In the genomic region with DNA sequence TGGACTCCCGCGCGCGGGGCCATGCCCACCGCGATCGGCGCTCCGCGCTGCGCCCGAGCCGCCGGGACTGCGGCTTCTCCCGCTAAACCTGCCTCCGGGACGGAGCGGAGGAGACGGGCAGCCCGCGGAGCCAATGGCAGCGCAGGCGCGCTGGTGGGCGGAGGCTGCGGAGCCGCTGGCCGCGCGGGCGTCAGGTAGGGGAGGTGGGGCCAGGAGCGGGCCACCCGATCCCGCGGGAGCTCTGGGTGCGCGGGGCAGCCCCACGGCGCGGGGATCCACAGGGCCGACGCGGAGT, we compare ENCODE assay signal across 9 mouse cellular contexts. TPM values are rescaled to one million over a fixed set of nuclear protein-coding genes. Genes with fewer than 3 reads are reported as not detected.
DNase-seq lines count a peak whose midpoint lies in the region; ATAC-seq and TF ChIP-seq lines count a peak whose summit lies in the region.
"Had no signal": no experiment of that assay in that cellular context is flagged by ENCODE, and none has a peak within 500 bp of the region (broad histone marks: within the 10 kb centered on the region; RNA-seq: fewer than 3 reads in every experiment).

Gene Mast4, minus strand, starts transcription at position 106 of the 295 bp plus-strand sequence.

- under 1% methylated on average over 44 of the region's 44 CpGs for WGBS in spleen, adult 2 months
- under 1% methylated on average over 44 of the region's 44 CpGs for WGBS in embryonic facial prominence, embryonic 15.5 days
- WGBS in heart, embryonic 10.5 days, result under 1% methylated on average over 44 of the region's 44 CpGs
- WGBS in limb, embryonic 14.5 days, result under 1% methylated on average over 39 of the region's 44 CpGs
- under 1% methylated on average over 44 of the region's 44 CpGs for WGBS in midbrain, postnatal 0 days
- under 1% methylated on average over 39 of the region's 44 CpGs for WGBS in stomach, postnatal 0 days

- ATAC-seq in embryonic facial prominence, embryonic 15.5 days (ENCODE audit: insufficient number of reproducible peaks, low FRiP score, low TSS enrichment, low read depth), result peak; percentile 93
- peak; percentile 93 for ATAC-seq in limb, embryonic 14.5 days (ENCODE audit: low FRiP score, low read depth)
- ATAC-seq in midbrain, postnatal 0 days (ENCODE audit: low FRiP score), result peak; percentile 91
- ATAC-seq in stomach, postnatal 0 days (ENCODE audit: low FRiP score, low TSS enrichment), result peak; percentile 95

- no peaks in the 10 kb centered on the region for H3K36me3 ChIP-seq in spleen, adult 2 months (ENCODE audit: control insufficient read depth, insufficient read depth, low read length)
- no peaks in the 10 kb centered on the region for H3K36me3 ChIP-seq in embryonic facial prominence, embryonic 15.5 days
- no peaks in the 10 kb centered on the region for H3K36me3 ChIP-seq in heart, embryonic 10.5 days
- no peaks in the 10 kb centered on the region for H3K36me3 ChIP-seq in limb, embryonic 14.5 days (ENCODE audit: control insufficient read depth, insufficient read depth, low read length)
- H3K36me3 ChIP-seq in midbrain, postnatal 0 days (ENCODE audit: insufficient read depth, low read length), result no peaks in the 10 kb centered on the region
- H3K36me3 ChIP-seq in stomach, postnatal 0 days (ENCODE audit: control insufficient read depth, insufficient read depth, low read length), result no peaks in the 10 kb centered on the region

- TF ChIP-seq EP300 in stomach, postnatal 0 days (optimal IDR thresholded peaks at IDR 0.05), result no peak

- H3K4me3 ChIP-seq in spleen, adult 2 months (ENCODE audit: extremely low read depth, insufficient read depth, insufficient read length), result peak within 1 kb of the TSS; percentile 26
- H3K4me3 ChIP-seq in embryonic facial prominence, embryonic 15.5 days (replicated peaks), result peak within 1 kb of the TSS; percentile 68
- peak within 1 kb of the TSS; percentile 88 for H3K4me3 ChIP-seq in heart, embryonic 10.5 days
- peak within 1 kb of the TSS; percentile 72 for H3K4me3 ChIP-seq in limb, embryonic 14.5 days (replicated peaks; ENCODE audit: low read length)
- H3K4me3 ChIP-seq in midbrain, postnatal 0 days (ENCODE audit: low read depth, low read length), result peak within 1 kb of the TSS; percentile 76
- H3K4me3 ChIP-seq in stomach, postnatal 0 days (ENCODE audit: low read depth, low read length), result peak within 1 kb of the TSS; percentile 77

- no peaks in the 10 kb centered on the region for H3K9me3 ChIP-seq in embryonic facial prominence, embryonic 15.5 days (replicated peaks)
- no peaks in the 10 kb centered on the region for H3K9me3 ChIP-seq in heart, embryonic 10.5 days
- H3K9me3 ChIP-seq in limb, embryonic 14.5 days (ENCODE audit: control insufficient read depth, low read length), result no peaks in the 10 kb centered on the region
- H3K9me3 ChIP-seq in midbrain, postnatal 0 days (ENCODE audit: low read length), result no peaks in the 10 kb centered on the region
- H3K9me3 ChIP-seq in stomach, postnatal 0 days (ENCODE audit: control insufficient read depth, low read length), result no peaks in the 10 kb centered on the region

- no peak within 1 kb of the TSS for H3K27ac ChIP-seq in spleen, adult 2 months (ENCODE audit: insufficient read depth, low read length)
- H3K27ac ChIP-seq in embryonic facial prominence, embryonic 15.5 days (replicated peaks), result no peak within 1 kb of the TSS
- H3K27ac ChIP-seq in heart, embryonic 10.5 days, result peak within 1 kb of the TSS; percentile 83
- no peak within 1 kb of the TSS; the same call in 1 of the 2 replicates for H3K27ac ChIP-seq in limb, embryonic 14.5 days (replicated peaks; ENCODE audit: low read depth, low read length)
- H3K27ac ChIP-seq in midbrain, postnatal 0 days (ENCODE audit: low read depth, low read length), result no peak within 1 kb of the TSS
- H3K27ac ChIP-seq in stomach, postnatal 0 days (replicated peaks), result peak within 1 kb of the TSS; percentile 56; the same call in 1 of the 2 replicates

- H3K4me2 ChIP-seq in embryonic facial prominence, embryonic 15.5 days (replicated peaks), result peak within 1 kb of the TSS; percentile 97
- peak within 1 kb of the TSS; percentile 94 for H3K4me2 ChIP-seq in limb, embryonic 14.5 days (replicated peaks; ENCODE audit: low read depth, low read length, severe bottlenecking)
- peak within 1 kb of the TSS; percentile 97 for H3K4me2 ChIP-seq in midbrain, postnatal 0 days (ENCODE audit: low read depth, low read length, poor library complexity, severe bottlenecking)
- peak within 1 kb of the TSS; percentile 96 for H3K4me2 ChIP-seq in stomach, postnatal 0 days (replicated peaks; ENCODE audit: low read depth)

- no peak for TF ChIP-seq POLR2A in spleen, adult 2 months (IDR thresholded peaks at IDR 0.05; ENCODE audit: low read depth, low read length)
- TF ChIP-seq POLR2A in limb, embryonic 14.5 days (IDR thresholded peaks at IDR 0.05; ENCODE audit: borderline replicate concordance, extremely low read depth, insufficient read depth, insufficient read length), result peak; percentile 70; the same call in 1 of the 2 replicates

- no peak for TF ChIP-seq CTCF in spleen, adult 2 months (IDR thresholded peaks at IDR 0.05; ENCODE audit: extremely low read depth, insufficient read depth, insufficient read length, insufficient replicate concordance)
- no peak for TF ChIP-seq CTCF in midbrain, postnatal 0 days (IDR thresholded peaks at IDR 0.05)
- TF ChIP-seq CTCF in stomach, postnatal 0 days (IDR thresholded peaks at IDR 0.05; ENCODE audit: low read depth), result no peak

- H3K27me3 ChIP-seq in spleen, adult 2 months (ENCODE audit: control insufficient read depth, insufficient read depth, low read length), result peaks cover 16% of the 10 kb centered on the region
- peaks cover 43% of the 10 kb centered on the region for H3K27me3 ChIP-seq in embryonic facial prominence, embryonic 15.5 days
- peaks cover 31% of the 10 kb centered on the region for H3K27me3 ChIP-seq in heart, embryonic 10.5 days (ENCODE audit: insufficient read depth, poor library complexity, severe bottlenecking)
- H3K27me3 ChIP-seq in limb, embryonic 14.5 days (ENCODE audit: control insufficient read depth, insufficient read depth, low read length), result peaks cover 25% of the 10 kb centered on the region
- peaks cover 28% of the 10 kb centered on the region for H3K27me3 ChIP-seq in midbrain, postnatal 0 days (ENCODE audit: insufficient read depth, low read length)
- H3K27me3 ChIP-seq in stomach, postnatal 0 days (ENCODE audit: control insufficient read depth, insufficient read depth, low read length), result no peaks in the 10 kb centered on the region
- H3K27me3 ChIP-seq: CH12.LX had no signal

- peaks cover 2% of the 10 kb centered on the region; the same call in 1 of the 2 replicates for H3K4me1 ChIP-seq in spleen, adult 2 months (ENCODE audit: control insufficient read depth, insufficient read depth, insufficient read length)
- H3K4me1 ChIP-seq in embryonic facial prominence, embryonic 15.5 days, result peaks cover 12% of the 10 kb centered on the region
- peaks cover 24% of the 10 kb centered on the region for H3K4me1 ChIP-seq in heart, embryonic 10.5 days
- H3K4me1 ChIP-seq in limb, embryonic 14.5 days (ENCODE audit: control insufficient read depth, insufficient read depth, low read length), result peaks cover 6% of the 10 kb centered on the region
- H3K4me1 ChIP-seq in midbrain, postnatal 0 days (ENCODE audit: insufficient read depth, low read length), result 0 out of 2 replicates have a peak, but pooled peaks cover 5% of the 10 kb centered on the region
- H3K4me1 ChIP-seq in stomach, postnatal 0 days (replicated peaks; ENCODE audit: control insufficient read depth, insufficient read depth), result no peaks in the 10 kb centered on the region

- H3K9ac ChIP-seq in embryonic facial prominence, embryonic 15.5 days, result peak within 1 kb of the TSS; percentile 54
- H3K9ac ChIP-seq in limb, embryonic 14.5 days (ENCODE audit: low read depth, low read length, severe bottlenecking), result peak within 1 kb of the TSS; percentile 66
- peak within 1 kb of the TSS; percentile 59 for H3K9ac ChIP-seq in midbrain, postnatal 0 days (replicated peaks; ENCODE audit: low read length, poor library complexity, severe bottlenecking)
- H3K9ac ChIP-seq in stomach, postnatal 0 days (ENCODE audit: low read length), result peak within 1 kb of the TSS; percentile 68

- no peak for DNase-seq in spleen, adult 2 months (ENCODE audit: low read depth in 1 of 2, low spot score in 2 of 2)
- no peak for DNase-seq in spleen, adult 12 weeks (ENCODE audit: low spot score)
- DNase-seq in heart, embryonic 10.5 days (ENCODE audit: low spot score), result peak; percentile 86
- peak; percentile 92 for DNase-seq in kidney, adult 9 months
- peak; percentile 82 for DNase-seq in limb, embryonic 14.5 days (ENCODE audit: low spot score)
- DNase-seq in midbrain, postnatal 0 days (ENCODE audit: low spot score), result peak; percentile 71
- peak; percentile 90 for DNase-seq in stomach, postnatal 0 days (ENCODE audit: low spot score)

RNA-seq across cellular contexts. Expression of gene Mast4, which starts in this region (rescaled TPM):
- 6.4 and 7.1 TPM in 2 replicates for polyA plus RNA-seq in spleen, adult 2 months (2012; rRNA removed)
- 28.2 and 30.2 TPM in 2 replicates for polyA plus RNA-seq in embryonic facial prominence, embryonic 15.5 days (2015; fragmentation: Nextera tagmentation; extraction: Ambion mirVana)
- polyA plus RNA-seq in heart, embryonic 10.5 days (2016; fragmentation: Nextera tagmentation; extraction: Ambion mirVana), result 33.2 and 39.2 TPM in 2 replicates
- polyA plus RNA-seq in limb, embryonic 14.5 days (2012; rRNA removed), result 12.5 and 12.9 TPM in 2 replicates
- polyA plus RNA-seq in limb, embryonic 14.5 days (2014; fragmentation: Nextera tagmentation; extraction: Ambion mirVana), result 25.2 and 28.7 TPM in 2 replicates
- 39.8 and 54.3 TPM in 2 replicates for total RNA-seq in midbrain, postnatal 0 days (2014; rRNA removed)
- 21.6 and 28.7 TPM in 2 replicates for polyA plus RNA-seq in midbrain, postnatal 0 days (2015; fragmentation: Nextera tagmentation; extraction: Ambion mirVana)
- polyA plus RNA-seq in stomach, postnatal 0 days (2015; fragmentation: Nextera tagmentation; extraction: Ambion mirVana), result 16.4 and 18.2 TPM in 2 replicates

Comparison
In these comparisons a context has a peak if more than half of its experiments do, and no peak if none do; other contexts are left out.
1. DNase-seq: peak in heart, embryonic 10.5 days (single experiment), kidney, adult 9 months (single experiment), limb, embryonic 14.5 days (single experiment), midbrain, postnatal 0 days (single experiment) and stomach, postnatal 0 days (single experiment); none in spleen, adult 2 months (0 of 2) and spleen, adult 12 weeks (single experiment).
2. H3K27ac ChIP-seq: peak in heart, embryonic 10.5 days (single experiment) and stomach, postnatal 0 days (single experiment); none in spleen, adult 2 months (single experiment), embryonic facial prominence, embryonic 15.5 days (single experiment), limb, embryonic 14.5 days (single experiment) and midbrain, postnatal 0 days (single experiment).
3. H3K4me3 ChIP-seq: peak in every context shown above with its lines; median percentile 88 in heart, embryonic 10.5 days; 77 in stomach, postnatal 0 days; 76 in midbrain, postnatal 0 days; 72 in limb, embryonic 14.5 days; 68 in embryonic facial prominence, embryonic 15.5 days; 26 in spleen, adult 2 months.
4. Peak in every context shown above with its lines, with median percentiles within 50 percentile points of each other: ATAC-seq, H3K4me2 ChIP-seq and H3K9ac ChIP-seq.